Mouse (Mus musculus): ENCODE results near the gene Sh3bp1. TPM values are rescaled to one million over a fixed set of nuclear protein-coding genes. Genes with fewer than 3 reads are reported as not detected.

Sh3bp1 gene
- total RNA-seq, 2 experiments from 2014 or later, result 27.7 to 41.8 TPM

GRCm38 (mm10) chr15:78889401-78889853, 10.1 kb upstream of the Sh3bp1 start:
- no peak for TF ChIP-seq CTCF (conservative IDR thresholded peaks at IDR 0.05)

DNA sequence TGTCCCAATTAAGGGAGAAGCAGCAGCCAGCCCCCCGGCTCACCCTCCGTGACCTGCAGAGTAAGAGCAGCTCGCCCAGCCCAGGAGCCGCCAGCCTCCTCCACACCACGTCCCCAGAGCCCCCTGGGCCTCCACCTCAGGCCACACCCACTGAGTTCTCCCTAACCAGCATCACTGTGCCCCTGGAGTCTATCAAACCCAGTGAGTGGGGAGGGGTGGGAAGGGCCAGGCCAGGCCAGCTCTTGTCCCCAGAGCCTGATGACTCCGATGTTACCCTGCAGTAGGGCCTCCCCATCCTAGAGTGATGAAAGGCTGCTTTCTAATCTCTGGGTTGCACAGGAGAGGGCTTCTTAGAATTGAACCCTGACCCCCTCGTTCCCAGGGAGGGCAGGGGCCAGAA, 7.1 kb upstream of the Sh3bp1 start:
- H3K27ac ChIP-seq, result no peak overlapping the region
- no peak for DNase-seq (ENCODE audit: low spot score in 2 of 2)
- H3K4me3 ChIP-seq, result no peak overlapping the region
- TF ChIP-seq CTCF (conservative IDR thresholded peaks at IDR 0.05), result no peak

More at GRCm38 (mm10) chr15:78889401-78889853, 10.1 kb upstream of the Sh3bp1 start:
- DNase-seq (ENCODE audit: low spot score in 2 of 2), result no peak
- Histone ChIP-seq H3K4me3 (no peak overlapping the region), H3K27ac (no peak overlapping the region)

- DNase-seq (ENCODE audit: low spot score in 2 of 2), result no peak
- H3K27ac ChIP-seq, result no peak overlapping the region
- no peak overlapping the region for H3K4me3 ChIP-seq
- no peak for TF ChIP-seq CTCF (conservative IDR thresholded peaks at IDR 0.05)
These were observed 4.8 kb upstream of the Sh3bp1 start for GRCm38 (mm10) chr15:78894726-78895125.

- H3K4me3 ChIP-seq, result no peak overlapping the region
- TF ChIP-seq CTCF (conservative IDR thresholded peaks at IDR 0.05), result no peak
- DNase-seq (ENCODE audit: low spot score in 2 of 2), result no peak
- H3K27ac ChIP-seq, result no peak overlapping the region
These were observed 3.8 kb upstream of the Sh3bp1 start for GRCm38 (mm10) chr15:78895741-78896140.

GRCm38 (mm10) chr15:78896149-78896548, 3.4 kb upstream of the Sh3bp1 start:
- Histone ChIP-seq H3K27ac (no peak overlapping the region), H3K4me3 (no peak overlapping the region)
- no peak for DNase-seq (ENCODE audit: low spot score in 2 of 2)
- no peak for TF ChIP-seq CTCF (conservative IDR thresholded peaks at IDR 0.05)

GRCm38 (mm10) chr15:78897488-78897887, 2.1 kb upstream of the Sh3bp1 start:
- Histone ChIP-seq H3K27ac (no peak overlapping the region), H3K4me3 (no peak overlapping the region)
- DNase-seq (ENCODE audit: low spot score in 2 of 2), result no peak
- no peak for TF ChIP-seq CTCF (conservative IDR thresholded peaks at IDR 0.05)

DNA sequence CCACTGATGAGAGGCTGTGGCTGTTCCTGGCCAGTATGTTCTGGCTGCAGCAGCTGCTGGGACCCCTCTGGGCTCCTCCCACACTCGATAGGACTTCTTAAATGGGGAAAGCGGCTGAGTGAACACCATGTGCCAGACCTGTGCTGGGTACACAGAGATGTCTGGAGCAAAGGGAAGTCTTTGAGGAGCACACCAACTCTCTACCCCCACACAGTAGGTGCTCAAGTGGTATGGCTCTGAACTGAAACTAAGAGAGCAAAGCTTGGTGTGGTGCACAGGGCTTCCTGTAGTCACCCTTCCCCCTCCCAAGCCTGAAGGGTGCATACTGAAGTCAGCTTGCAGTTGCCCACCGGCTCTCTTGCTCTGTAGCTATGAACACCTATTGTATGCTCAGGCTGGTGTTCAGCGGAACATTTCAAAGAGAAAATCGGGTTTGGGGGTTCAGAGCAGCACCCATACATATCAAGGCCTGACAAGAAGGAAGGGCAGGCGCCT, 1.0 kb upstream of the Sh3bp1 start:
- TF ChIP-seq CTCF (conservative IDR thresholded peaks at IDR 0.05), result no peak
- no peak for DNase-seq (ENCODE audit: low spot score in 2 of 2)
- Histone ChIP-seq H3K27ac (peak overlapping the region; percentile 64; the same call in 1 of the 2 replicates), H3K4me3 (no peak overlapping the region)

DNA sequence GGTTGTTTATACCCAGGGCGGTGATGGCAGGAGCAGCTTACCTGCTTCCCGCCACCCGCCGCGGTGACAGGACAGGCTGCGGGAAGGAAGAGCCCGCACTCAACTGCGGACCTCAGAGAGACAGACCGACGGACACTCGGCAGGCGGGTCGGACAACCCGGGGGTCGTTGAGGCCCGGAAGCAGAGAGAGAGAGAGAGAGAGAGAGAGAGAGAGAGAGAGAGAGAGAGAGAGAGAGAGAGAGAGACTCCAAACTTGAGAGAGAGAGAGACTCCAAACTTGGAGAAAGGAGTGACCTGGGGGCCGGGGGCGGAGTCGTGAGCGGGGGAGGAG, 194 bp upstream of the Sh3bp1 start, which contains the start of gene Gm49510:
Gm49510 (plus strand) TSS at position 259 of the 331 bp plus-strand sequence.
- Histone ChIP-seq H3K27ac (peak within 1 kb of the TSS; percentile 93), H3K4me3 (peak within 1 kb of the TSS; percentile 87)
- TF ChIP-seq CTCF (conservative IDR thresholded peaks at IDR 0.05), result no peak
- no peak for DNase-seq (ENCODE audit: low spot score in 2 of 2)

DNA sequence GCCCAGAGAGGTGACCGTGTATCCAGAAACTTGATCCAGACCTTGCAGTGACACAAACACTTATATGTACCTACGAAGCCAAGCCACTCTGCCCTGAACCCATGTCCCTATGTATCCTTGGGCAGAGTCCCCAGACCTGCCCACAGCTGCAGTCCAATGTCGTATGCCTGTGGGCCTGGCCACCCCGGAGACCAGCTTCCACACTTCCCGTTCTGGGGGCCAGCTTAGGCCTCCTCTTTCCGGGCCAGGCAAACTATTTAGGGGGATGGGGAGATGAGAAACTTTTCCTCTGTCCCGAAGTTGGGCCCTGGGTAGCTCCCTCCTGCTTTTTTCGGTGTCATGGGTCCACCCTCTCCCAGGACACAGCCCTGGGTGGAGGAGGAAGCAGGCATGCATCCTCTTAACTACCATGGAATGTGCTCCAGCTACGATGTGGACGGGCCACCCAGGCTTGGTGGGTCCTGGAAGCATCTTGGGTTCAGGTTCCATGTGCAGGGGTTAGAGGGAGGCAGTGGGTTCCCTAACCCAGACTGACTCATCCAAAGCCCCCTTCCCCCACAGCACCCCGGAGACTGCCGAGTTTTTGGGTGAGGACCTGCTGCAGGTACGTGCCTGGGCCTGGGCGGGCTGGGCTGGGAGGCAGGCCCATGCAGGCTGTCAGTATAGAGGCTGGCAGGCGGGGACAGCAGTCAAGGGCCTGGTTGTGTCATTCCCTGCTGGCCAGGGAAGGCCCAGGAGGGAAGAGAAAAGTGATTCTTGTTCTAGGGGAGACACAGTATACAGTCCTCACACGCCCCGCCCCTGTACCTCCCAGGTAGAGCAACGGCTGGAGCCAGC, 1.2 kb downstream of the Sh3bp1 start:
- Histone ChIP-seq H3K4me3 (peak overlapping the region; percentile 87), H3K27ac (peak overlapping the region; percentile 93)
- no peak for DNase-seq (ENCODE audit: low spot score in 2 of 2)
- no peak for TF ChIP-seq CTCF (conservative IDR thresholded peaks at IDR 0.05)

DNA sequence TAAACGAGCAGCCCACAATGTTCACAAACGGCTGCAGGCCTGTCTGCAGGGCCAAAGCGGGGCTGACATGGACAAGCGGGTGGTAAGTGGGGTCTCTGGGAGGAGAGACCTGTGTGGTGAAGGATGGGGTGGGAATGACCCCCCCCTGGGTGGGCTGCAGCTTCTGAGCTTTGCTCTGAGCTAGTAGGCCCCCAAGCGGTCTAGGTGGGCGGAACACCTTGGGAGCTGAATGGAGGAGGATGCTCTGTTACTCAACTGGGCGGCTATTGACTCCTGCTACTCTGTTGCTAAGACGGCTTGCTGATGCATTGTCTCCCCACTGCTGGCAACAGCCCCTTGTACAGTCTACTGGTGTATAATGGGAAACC, 1.8 kb downstream of the Sh3bp1 start:
- TF ChIP-seq CTCF (conservative IDR thresholded peaks at IDR 0.05), result no peak; the same call in 1 of the 2 replicates
- DNase-seq (ENCODE audit: low spot score in 2 of 2), result no peak
- H3K27ac ChIP-seq, result no peak overlapping the region

DNA sequence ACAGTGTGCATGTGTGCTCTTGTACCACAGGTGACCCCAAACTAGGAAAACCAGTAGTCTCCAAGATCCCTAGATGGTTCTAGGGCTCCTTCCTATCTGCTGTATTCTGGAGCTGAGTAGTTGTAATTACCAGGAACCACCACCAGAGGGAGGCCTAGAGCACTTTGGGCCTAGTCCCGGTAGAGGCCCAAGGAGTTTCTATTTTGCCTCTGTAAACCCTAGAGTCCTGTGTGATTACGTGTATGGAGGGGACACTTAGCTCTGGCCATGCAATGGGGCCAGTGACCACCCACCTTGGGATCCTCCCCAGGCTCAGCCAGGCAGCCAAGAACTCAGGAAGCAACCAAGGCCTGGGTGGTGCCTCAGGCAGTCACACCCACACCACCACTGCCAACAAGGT, 3.7 kb downstream of the Sh3bp1 start:
- Histone ChIP-seq H3K27ac (no peak overlapping the region), H3K4me3 (no peak overlapping the region; the same call in 1 of the 2 replicates)
- TF ChIP-seq CTCF (conservative IDR thresholded peaks at IDR 0.05), result peak; percentile 98
- peak; percentile 83 to 92 for DNase-seq (ENCODE audit: low spot score in 2 of 2)

More for the DNA sequence above, 1.8 kb downstream of the Sh3bp1 start:
- peak overlapping the region; percentile 87; the same call in 1 of the 2 replicates for H3K4me3 ChIP-seq

- TF ChIP-seq CTCF (conservative IDR thresholded peaks at IDR 0.05), result no peak
- no peak for DNase-seq (ENCODE audit: low spot score in 2 of 2)
- H3K4me3 ChIP-seq, result no peak overlapping the region
- H3K27ac ChIP-seq, result no peak overlapping the region
These were observed 8.8 kb downstream of the Sh3bp1 start for GRCm38 (mm10) chr15:78908399-78908798.

DNA sequence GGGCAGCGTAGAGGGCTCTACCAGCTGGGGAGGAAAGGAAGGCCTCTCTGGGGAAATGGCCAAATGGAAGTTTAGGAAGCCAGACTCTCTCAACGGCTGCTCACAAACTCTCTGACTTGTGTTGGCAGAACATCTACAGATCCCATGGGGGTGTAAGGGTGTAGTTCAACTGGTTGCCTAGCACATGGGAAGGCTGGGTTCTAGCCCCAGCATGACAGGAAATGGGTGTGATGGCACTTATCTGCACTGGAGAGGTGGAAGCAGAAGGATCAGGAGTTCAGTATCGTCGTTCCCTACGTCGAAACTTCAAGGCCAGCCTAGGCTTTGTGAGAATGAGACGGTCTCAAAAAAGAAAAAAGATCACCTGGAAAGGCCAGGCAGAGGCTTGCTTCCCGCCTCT, 9.4 kb downstream of the Sh3bp1 start:
- TF ChIP-seq CTCF (conservative IDR thresholded peaks at IDR 0.05), result no peak
- no peak overlapping the region for H3K4me3 ChIP-seq
- DNase-seq (ENCODE audit: low spot score in 2 of 2), result no peak
- no peak overlapping the region for H3K27ac ChIP-seq

GRCm38 (mm10) chr15:78912040-78912439, 12.5 kb downstream of the Sh3bp1 start:
- H3K27ac ChIP-seq, result no peak overlapping the region
- peak; percentile 67 for TF ChIP-seq CTCF (conservative IDR thresholded peaks at IDR 0.05)
- no peak for DNase-seq (ENCODE audit: low spot score in 2 of 2)
- H3K4me3 ChIP-seq, result no peak overlapping the region
